In the genomic region with DNA sequence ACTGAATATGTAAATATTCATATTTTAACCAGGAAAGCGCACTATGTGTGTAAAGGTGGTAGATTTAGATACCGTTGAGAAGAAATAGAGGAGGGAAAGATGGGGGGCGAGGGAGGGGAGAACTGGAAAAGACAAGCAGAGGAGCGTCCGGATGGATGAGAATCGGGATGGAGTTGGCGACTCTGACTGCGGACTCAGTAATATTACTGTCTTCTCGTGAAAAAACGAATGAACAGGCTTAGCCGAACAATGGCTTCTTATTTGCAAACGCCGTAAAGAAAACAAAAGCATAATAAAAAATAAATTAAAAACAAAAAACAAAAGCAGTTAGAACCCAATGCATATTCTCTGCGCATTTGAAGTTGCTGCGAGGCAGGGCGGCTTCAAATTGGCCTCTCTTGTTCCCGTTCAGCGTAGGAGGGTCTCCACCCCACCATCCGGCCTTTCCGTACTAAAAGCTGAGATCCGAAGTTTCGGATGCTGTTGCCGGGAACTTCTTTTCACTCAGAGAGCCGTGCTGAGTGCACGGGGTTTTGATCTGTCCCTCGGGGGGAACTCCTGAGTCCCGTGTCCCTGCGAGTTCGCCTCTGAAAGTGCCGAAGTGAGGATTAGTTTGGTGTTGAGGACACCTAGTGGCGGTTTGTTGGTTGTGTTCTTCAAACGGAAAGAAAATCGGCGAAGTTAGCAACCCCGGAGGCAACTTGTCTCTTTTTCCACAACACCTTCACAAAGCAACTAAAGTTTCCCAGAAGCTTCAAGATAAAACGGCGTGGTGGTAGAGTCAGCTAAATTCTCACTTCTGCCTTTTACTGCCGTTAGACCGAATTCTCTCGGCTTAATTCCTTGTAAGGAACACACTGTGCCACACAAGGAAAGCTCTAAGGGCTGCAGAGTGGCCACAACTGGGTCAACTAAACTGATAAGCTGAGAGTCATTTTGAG, we compare ENCODE assay signal across 8 mouse cellular contexts.
A peak's percentile ranks its signal among the peaks of the same experiment; 100 is the strongest.
DNase-seq lines count a peak whose midpoint lies in the region; ATAC-seq and TF ChIP-seq lines count a peak whose summit lies in the region.

No protein-coding gene starts in this region.

- peak overlapping the region; percentile 41 for H3K9ac ChIP-seq in embryonic facial prominence, embryonic 11.5 days (replicated peaks; ENCODE audit: low read length)
- peak overlapping the region; percentile 58 for H3K9ac ChIP-seq in limb, embryonic 13.5 days
- H3K9ac ChIP-seq in midbrain, embryonic 14.5 days (replicated peaks; ENCODE audit: low read length) = no peak overlapping the region

- 1% methylated on average over 40 of the region's 40 CpGs for WGBS in embryonic facial prominence, embryonic 11.5 days
- WGBS in limb, embryonic 13.5 days = under 1% methylated on average over 40 of the region's 40 CpGs
- 2% methylated on average over 40 of the region's 40 CpGs for WGBS in midbrain, embryonic 14.5 days
- 4% methylated on average over 40 of the region's 40 CpGs for WGBS in spleen, adult 2 months

- no peak for TF ChIP-seq POLR2A in spleen, adult 2 months (IDR thresholded peaks at IDR 0.05; ENCODE audit: low read depth, low read length)

- peak; percentile 52; the same call in 1 of the 2 replicates for TF ChIP-seq CTCF in spleen, adult 2 months (IDR thresholded peaks at IDR 0.05; ENCODE audit: extremely low read depth, insufficient read depth, insufficient read length, insufficient replicate concordance)

- no peak overlapping the region for H3K27ac ChIP-seq in embryonic facial prominence, embryonic 11.5 days (replicated peaks; ENCODE audit: low read depth, low read length)
- H3K27ac ChIP-seq in limb, embryonic 13.5 days = no peak overlapping the region
- H3K27ac ChIP-seq in midbrain, embryonic 14.5 days (replicated peaks; ENCODE audit: low read depth, low read length) = no peak overlapping the region
- H3K27ac ChIP-seq in spleen, adult 2 months (ENCODE audit: insufficient read depth, low read length) = no peak overlapping the region

- H3K4me1 ChIP-seq in embryonic facial prominence, embryonic 11.5 days (ENCODE audit: control insufficient read depth, insufficient read depth, low read length) = no peaks in the 10 kb centered on the region
- peaks cover 4% of the 10 kb centered on the region; the same call in 1 of the 2 replicates for H3K4me1 ChIP-seq in limb, embryonic 13.5 days
- H3K4me1 ChIP-seq in midbrain, embryonic 14.5 days (ENCODE audit: control insufficient read depth, insufficient read depth, low read length) = no peaks in the 10 kb centered on the region
- H3K4me1 ChIP-seq in spleen, adult 2 months (ENCODE audit: control insufficient read depth, insufficient read depth, insufficient read length) = no peaks in the 10 kb centered on the region

- peak; percentile 94 for DNase-seq in 3T3-L1 (ENCODE audit: low read depth, low spot score)
- DNase-seq in adrenal gland, postnatal 25 days = peak; percentile 43
- peak; percentile 92 for DNase-seq in embryonic facial prominence, embryonic 11.5 days (ENCODE audit: low spot score)
- peak; percentile 67 to 75 for DNase-seq in heart, adult 18-20 months
- DNase-seq in kidney, adult 11 months = peak; percentile 37
- DNase-seq in midbrain, embryonic 14.5 days = peak; percentile 92
- DNase-seq in spleen, adult 2 months (ENCODE audit: low read depth in 1 of 2, low spot score in 2 of 2) = peak; percentile 23 to 50

- peak overlapping the region; percentile 39 for H3K4me3 ChIP-seq in embryonic facial prominence, embryonic 11.5 days (ENCODE audit: low read depth, low read length)
- peak overlapping the region; percentile 51 for H3K4me3 ChIP-seq in limb, embryonic 13.5 days
- peak overlapping the region; percentile 44 for H3K4me3 ChIP-seq in midbrain, embryonic 14.5 days (replicated peaks; ENCODE audit: low read depth, low read length)
- H3K4me3 ChIP-seq in spleen, adult 2 months (ENCODE audit: extremely low read depth, insufficient read depth, insufficient read length) = peak overlapping the region; percentile 43

- peak overlapping the region; percentile 80 for H3K4me2 ChIP-seq in embryonic facial prominence, embryonic 11.5 days (ENCODE audit: low read depth, low read length)
- H3K4me2 ChIP-seq in limb, embryonic 13.5 days (replicated peaks) = peak overlapping the region; percentile 70
- peak overlapping the region; percentile 77 for H3K4me2 ChIP-seq in midbrain, embryonic 14.5 days (ENCODE audit: low read length)

- ATAC-seq in embryonic facial prominence, embryonic 11.5 days (replicated peaks; ENCODE audit: insufficient number of reproducible peaks, low FRiP score, low TSS enrichment, low read depth) = peak; percentile 48; the same call in 1 of the 2 replicates
- ATAC-seq in limb, embryonic 13.5 days (ENCODE audit: low FRiP score, low read depth) = peak; percentile 81; the same call in 1 of the 2 replicates
- peak; percentile 72 for ATAC-seq in midbrain, embryonic 14.5 days (ENCODE audit: low FRiP score, low TSS enrichment)

- H3K27me3 ChIP-seq in embryonic facial prominence, embryonic 11.5 days (ENCODE audit: control insufficient read depth, insufficient read depth, low read length) = peaks cover 11% of the 10 kb centered on the region
- peaks cover 70% of the 10 kb centered on the region for H3K27me3 ChIP-seq in limb, embryonic 13.5 days
- peaks cover 20% of the 10 kb centered on the region for H3K27me3 ChIP-seq in midbrain, embryonic 14.5 days (ENCODE audit: control insufficient read depth, insufficient read depth, low read length)
- H3K27me3 ChIP-seq in spleen, adult 2 months (ENCODE audit: control insufficient read depth, insufficient read depth, low read length) = peaks cover 7% of the 10 kb centered on the region

- no peaks in the 10 kb centered on the region for H3K36me3 ChIP-seq in embryonic facial prominence, embryonic 11.5 days (replicated peaks; ENCODE audit: control insufficient read depth, insufficient read depth, low read depth, low read length)
- H3K36me3 ChIP-seq in limb, embryonic 13.5 days = no peaks in the 10 kb centered on the region
- H3K36me3 ChIP-seq in midbrain, embryonic 14.5 days (ENCODE audit: control insufficient read depth, insufficient read depth, low read length) = no peaks in the 10 kb centered on the region
- H3K36me3 ChIP-seq in spleen, adult 2 months (ENCODE audit: control insufficient read depth, insufficient read depth, low read length) = no peaks in the 10 kb centered on the region

- no peaks in the 10 kb centered on the region for H3K9me3 ChIP-seq in embryonic facial prominence, embryonic 11.5 days (replicated peaks; ENCODE audit: control insufficient read depth, low read length)
- H3K9me3 ChIP-seq in limb, embryonic 13.5 days = no peaks in the 10 kb centered on the region
- no peaks in the 10 kb centered on the region for H3K9me3 ChIP-seq in midbrain, embryonic 14.5 days (ENCODE audit: control insufficient read depth, low read length)

Comparison
In these comparisons a context has a peak if more than half of its experiments do, and no peak if none do; other contexts are left out.
1. DNase-seq: peak in every context shown above with its lines; median percentile 94 in 3T3-L1; 92 in embryonic facial prominence, embryonic 11.5 days; 92 in midbrain, embryonic 14.5 days; 71 in heart, adult 18-20 months; 43 in adrenal gland, postnatal 25 days; 37 in kidney, adult 11 months; 36 in spleen, adult 2 months.